Mouse (Mus musculus) common myeloid progenitor, adult 5-6 weeks (primary cell): ENCODE results near the gene Gm42742. TPM values are rescaled to one million over a fixed set of nuclear protein-coding genes. Genes with fewer than 3 reads are reported as not detected.

ENCODE experiments used
- total RNA-seq: library from RNA; stranded (forward); fragments of 200-1000, 187-1606 nt; gene quantifications from 2 replicates; pipeline ENCODE4 v1.2.3, GENCODE M21; 2017

Gm42742 gene
- total RNA-seq, 1 experiment from 2014 or later, result 33.1 TPM

Other genes with a start within 250 kb of the Gm42742 start
- gene Ypel3, start 244.1 kb downstream of the Gm42742 start, total RNA-seq, result 38.9 and 42.7 TPM in 2 replicates
- not detected in 2 replicates for gene Tbx6, start 239.6 kb downstream of the Gm42742 start, total RNA-seq
- 120 and 125 TPM in 2 replicates for gene Ppp4c, start 228.6 kb downstream of the Gm42742 start, total RNA-seq
- gene Fam57b, start 223.4 kb downstream of the Gm42742 start, total RNA-seq, result not detected in 2 replicates
- not detected in 2 replicates for gene 4930451I11Rik, start 189.5 kb downstream of the Gm42742 start, total RNA-seq
- not detected in 2 replicates for gene Doc2a, start 173.7 kb downstream of the Gm42742 start, total RNA-seq
- 283 and 331 TPM in 2 replicates for gene Hirip3, start 159.1 kb downstream of the Gm42742 start, total RNA-seq
- 33.4 and 43.2 TPM in 2 replicates for gene Ino80e, start 158.7 kb downstream of the Gm42742 start, total RNA-seq
- 32.2 and 42.2 TPM in 2 replicates for gene Taok2, start 136.4 kb downstream of the Gm42742 start, total RNA-seq
- gene Tmem219, start 98.2 kb downstream of the Gm42742 start, total RNA-seq, result 21.1 and 31.9 TPM in 2 replicates
- 9.6 and 13.2 TPM in 2 replicates for gene Kctd13, start 92.2 kb downstream of the Gm42742 start, total RNA-seq
- not detected in 2 replicates for gene Asphd1, start 71.5 kb downstream of the Gm42742 start, total RNA-seq
- gene Sez6l2, start 70.5 kb downstream of the Gm42742 start, total RNA-seq, result 0.14 and 1.9 TPM in 2 replicates
- 33.7 and 60.5 TPM in 2 replicates for gene Cdipt, start 45.2 kb downstream of the Gm42742 start, total RNA-seq
- gene Cdiptos, start 45.0 kb downstream of the Gm42742 start, total RNA-seq, result 1.0 and 2.3 TPM in 2 replicates
- gene Mvp, start 6.5 kb downstream of the Gm42742 start, total RNA-seq, result 19.3 and 21.8 TPM in 2 replicates
- gene Pagr1b, start 4.6 kb downstream of the Gm42742 start, total RNA-seq, result not detected in 2 replicates
- gene Pagr1a, start 3.7 kb downstream of the Gm42742 start, total RNA-seq, result 36.7 TPM in 1 of 2 replicates, not detected in the other
- 1.3 TPM in 1 of 2 replicates, not detected in the other for gene Prrt2, start 114 bp upstream of the Gm42742 start, total RNA-seq
- 59.0 and 67.8 TPM in 2 replicates for gene Maz, start 5.9 kb upstream of the Gm42742 start, total RNA-seq
- gene Kif22, start 21.4 kb upstream of the Gm42742 start, total RNA-seq, result 81.6 and 90.9 TPM in 2 replicates
- gene Zg16, start 66.2 kb upstream of the Gm42742 start, total RNA-seq, result 22.6 and 31.2 TPM in 2 replicates
- gene AI467606, start 70.3 kb upstream of the Gm42742 start, total RNA-seq, result 17.2 and 24.1 TPM in 2 replicates
- gene Qprt, start 101.1 kb upstream of the Gm42742 start, total RNA-seq, result 0.10 and 1.8 TPM in 2 replicates
- 278 and 335 TPM in 2 replicates for gene Spn, start 116.7 kb upstream of the Gm42742 start, total RNA-seq
- gene Cd2bp2, start 175.0 kb upstream of the Gm42742 start, total RNA-seq, result 54.9 and 73.1 TPM in 2 replicates
- 24.7 and 29.1 TPM in 2 replicates for gene Tbc1d10b, start 187.4 kb upstream of the Gm42742 start, total RNA-seq
- 10.6 and 35.3 TPM in 2 replicates for gene Mylpf, start 187.8 kb upstream of the Gm42742 start, total RNA-seq
- gene Zfp553, start 212.0 kb upstream of the Gm42742 start, total RNA-seq, result 20.8 and 29.9 TPM in 2 replicates
- 62.7 and 63.2 TPM in 2 replicates for gene Sept1, start 212.0 kb upstream of the Gm42742 start, total RNA-seq
- gene Zfp771, start 223.2 kb upstream of the Gm42742 start, total RNA-seq, result 6.3 and 8.9 TPM in 2 replicates
- gene Dctpp1, start 239.6 kb upstream of the Gm42742 start, total RNA-seq, result 85.1 and 88.3 TPM in 2 replicates